Mouse (Mus musculus) forebrain, embryonic 11.5 days (tissue): Measurements from ENCODE around the gene Cdkl2. TPM values are rescaled to one million over a fixed set of nuclear protein-coding genes. Genes with fewer than 3 reads are reported as not detected.

Experiments used
- ATAC-seq: fragments of 200-750 bp; cut with Nextera tagmentation; replicated peaks from 2 replicates; pipeline ENCODE4 v1.8.0; 2017; ENCODE audit warnings: moderate TSS enrichment; ENCODE audit not compliant: low FRiP score
- DNase-seq: peaks from one replicate; pipeline ENCODE4 v3.0.0-alpha.2; 2017; ENCODE audit warnings: low spot score
- H3K27ac ChIP-seq: fragments of 300-500 bp; sonication (generic); 2 replicates; pipeline ENCODE4 v1.5.1; 2014; ENCODE audit warnings: low read depth, low read length
- H3K27me3 ChIP-seq: fragments of 300-500 bp; sonication (generic); 2 replicates; pipeline ENCODE4 v1.6.1; 2014; ENCODE audit warnings: mild to moderate bottlenecking, low read length, mixed read lengths; ENCODE audit not compliant: control insufficient read depth, insufficient read depth
- H3K36me3 ChIP-seq: fragments of 300-500 bp; sonication (generic); 2 replicates; pipeline ENCODE4 v1.6.1; 2014; ENCODE audit warnings: mild to moderate bottlenecking, low read length, moderate library complexity, mixed read lengths; ENCODE audit not compliant: control insufficient read depth, insufficient read depth
- H3K4me1 ChIP-seq: fragments of 300-500 bp; sonication (generic); replicated peaks from 2 replicates; pipeline ENCODE4 v1.6.1; 2014; ENCODE audit warnings: low read length, mixed read lengths; ENCODE audit not compliant: control insufficient read depth, insufficient read depth
- H3K4me2 ChIP-seq: fragments of 300-500 bp; sonication (generic); 2 replicates; pipeline ENCODE4 v1.6.1; 2014; ENCODE audit warnings: low read depth, mild to moderate bottlenecking, low read length, moderate library complexity, mixed read lengths; ENCODE audit not compliant: severe bottlenecking
- H3K4me3 ChIP-seq: fragments of 300-500 bp; sonication (generic); 2 replicates; pipeline ENCODE4 v1.5.1; 2014; ENCODE audit warnings: low read depth, low read length
- H3K9ac ChIP-seq: fragments of 300-500 bp; sonication (generic); 2 replicates; pipeline ENCODE4 v1.6.1; 2014; ENCODE audit warnings: low read length
- H3K9me3 ChIP-seq: fragments of 300-500 bp; sonication (generic); 2 replicates; pipeline ENCODE4 v1.6.1; 2016; ENCODE audit warnings: low read length, mixed read lengths; ENCODE audit not compliant: control insufficient read depth
- WGBS: fragments of 180-500 bp; shearing (Covaris S2); extraction: QIAGEN DNeasy Blood & Tissue Kit; methylation state at CpG from one replicate; pipeline ENCODE4 v1.1.7; 2014; 5-methylcytosine and 5-hydroxymethylcytosine counted together
- polyA plus RNA-seq: library from polyadenylated mRNA; unstranded; fragments of >200 nt; fragmentation: Nextera tagmentation; extraction: Ambion mirVana; gene quantifications from 2 replicates; pipeline ENCODE4 v1.2.1, GENCODE M21; 2014

Cdkl2 gene
- 0.56 and 0.68 TPM in 2 replicates for polyA plus RNA-seq

- H3K9me3 ChIP-seq, result no peaks in the 10 kb centered on the region
- peak within 1 kb of the TSS; percentile 60 for H3K4me3 ChIP-seq
- DNase-seq (no peak), ATAC-seq (no peak)
- peak within 1 kb of the TSS; percentile 96 for H3K4me2 ChIP-seq
- no peak within 1 kb of the TSS for H3K27ac ChIP-seq
- 76% methylated on average over 4 of the region's 4 CpGs for WGBS
- H3K4me1 ChIP-seq, result 0 out of 2 replicates have a peak, but pooled peaks cover 2% of the 10 kb centered on the region
- H3K27me3 ChIP-seq, result peaks cover 4% of the 10 kb centered on the region; the same call in 1 of the 2 replicates
- H3K36me3 ChIP-seq, result no peaks in the 10 kb centered on the region
- H3K9ac ChIP-seq, result 0 out of 2 replicates have a peak within 1 kb of the TSS, but pooled peaks have one; percentile 0
These were observed at the start of gene Cdkl2 for GRCm38 (mm10) chr5:92043783-92044182. TSS of gene Cdkl2 (minus strand) at chr5:92043883.

- no peak overlapping the region for H3K9ac ChIP-seq
- no peak overlapping the region for H3K4me3 ChIP-seq
- ATAC-seq (no peak), DNase-seq (no peak)
- H3K4me2 ChIP-seq, result no peak overlapping the region
- no peaks in the 10 kb centered on the region for H3K36me3 ChIP-seq
- no peaks in the 10 kb centered on the region for H3K27me3 ChIP-seq
- H3K4me1 ChIP-seq, result no peaks in the 10 kb centered on the region
- H3K9me3 ChIP-seq, result no peaks in the 10 kb centered on the region
- H3K27ac ChIP-seq, result no peak overlapping the region
- WGBS, result 92% methylated on average over 4 of the region's 4 CpGs
These were observed 43.8 kb upstream of the Cdkl2 start for GRCm38 (mm10) chr5:92087469-92087868.

DNA sequence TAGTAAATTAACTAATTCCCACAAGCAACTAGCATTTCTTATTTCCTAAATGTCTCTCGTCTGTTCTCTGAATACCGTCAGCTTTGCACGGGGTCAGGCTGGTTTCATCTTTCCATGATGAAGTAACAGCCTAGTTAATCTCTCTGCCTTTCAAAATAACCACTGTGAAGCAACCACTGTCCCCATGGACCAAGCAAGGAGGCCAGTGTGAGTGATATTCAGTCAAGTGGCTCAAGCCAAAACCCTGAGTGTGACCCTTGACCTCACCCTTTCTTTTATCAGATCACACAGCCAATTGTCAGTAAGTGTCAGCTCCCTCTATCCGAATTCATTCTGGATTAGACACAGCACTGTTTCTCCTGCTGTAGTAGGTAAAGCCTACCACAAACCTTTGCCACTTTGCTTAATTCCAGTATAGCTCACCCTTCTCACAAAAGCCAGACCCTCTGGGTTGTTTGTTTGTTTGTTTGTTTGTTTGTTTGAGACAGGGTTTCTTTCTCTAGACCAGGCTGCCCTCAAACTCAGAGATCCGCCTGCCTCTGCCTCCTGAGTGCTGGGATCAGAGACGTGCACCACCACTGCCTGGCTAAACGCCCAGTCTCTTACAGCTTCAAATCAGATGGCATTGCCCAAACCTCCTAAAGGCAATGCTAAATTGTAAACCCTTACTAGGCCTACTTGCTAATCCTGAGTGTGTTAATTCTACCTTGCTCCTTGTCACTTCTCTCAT lies 42.3 kb upstream of the Cdkl2 start:
- no peaks in the 10 kb centered on the region for H3K9me3 ChIP-seq
- no peak overlapping the region for H3K27ac ChIP-seq
- peaks cover 8% of the 10 kb centered on the region for H3K4me1 ChIP-seq
- no peak overlapping the region for H3K4me2 ChIP-seq
- no peak overlapping the region for H3K9ac ChIP-seq
- DNase-seq (no peak), ATAC-seq (no peak)
- H3K27me3 ChIP-seq, result no peaks in the 10 kb centered on the region
- no peaks in the 10 kb centered on the region for H3K36me3 ChIP-seq
- 83% methylated on average over 7 of the region's 7 CpGs for WGBS
- no peak overlapping the region for H3K4me3 ChIP-seq

DNA sequence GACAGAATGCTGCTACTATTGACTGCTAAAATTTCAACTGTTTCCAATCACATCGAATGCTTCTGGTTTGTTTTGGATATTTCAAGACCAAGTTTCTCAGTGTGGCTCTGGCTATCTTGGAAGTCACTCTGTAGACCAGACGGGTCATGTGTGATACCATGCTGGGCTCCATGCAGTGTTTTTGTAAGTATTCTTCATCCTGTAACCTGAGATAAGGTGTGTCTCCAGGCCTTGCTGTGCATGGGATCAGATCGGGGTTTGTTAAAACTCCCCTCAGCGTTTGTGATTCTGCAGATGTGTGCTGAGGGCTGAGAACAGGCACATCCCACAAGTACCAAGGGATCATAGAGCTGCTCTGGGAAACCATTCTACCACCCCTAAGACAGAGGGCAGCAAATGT lies 41.6 kb upstream of the Cdkl2 start:
- Histone ChIP-seq H3K4me1 (peaks cover 8% of the 10 kb centered on the region), H3K27me3 (no peaks in the 10 kb centered on the region), H3K36me3 (no peaks in the 10 kb centered on the region), H3K9ac (no peak overlapping the region), H3K4me2 (no peak overlapping the region), H3K27ac (no peak overlapping the region), H3K9me3 (no peaks in the 10 kb centered on the region), H3K4me3 (no peak overlapping the region)
- ATAC-seq (no peak), DNase-seq (no peak)
- 65% methylated on average over 4 of the region's 4 CpGs for WGBS

DNA sequence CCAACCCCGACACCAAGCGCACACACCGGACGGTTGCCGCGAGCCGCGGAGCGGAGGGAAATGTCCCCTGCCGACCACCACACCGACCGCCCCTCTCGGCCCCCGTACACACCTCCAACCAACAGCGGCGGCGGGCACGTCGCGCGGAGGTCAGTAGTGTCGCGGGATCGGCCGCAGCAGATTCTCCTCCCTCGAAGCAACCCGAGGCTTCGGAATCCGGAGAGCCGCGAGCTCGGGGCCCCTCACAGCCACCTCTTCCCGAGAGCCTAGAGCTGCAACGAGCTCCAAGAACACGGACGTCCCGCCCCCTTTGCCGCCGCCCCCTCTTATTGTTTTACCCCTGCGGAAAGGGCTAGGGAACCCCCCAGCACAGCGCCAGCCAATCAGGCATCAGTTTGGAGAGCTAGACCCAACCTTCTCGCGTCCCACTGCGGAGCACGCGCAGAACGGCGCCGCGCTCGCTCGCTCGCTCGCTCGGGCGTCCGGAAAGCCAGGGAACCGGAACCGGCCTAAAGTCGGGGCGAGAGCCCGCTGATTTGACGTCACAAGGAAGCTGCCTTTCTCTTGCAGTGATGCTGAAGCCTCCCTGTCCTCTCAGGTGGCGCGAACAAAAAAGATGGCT lies 39.8 kb upstream of the Cdkl2 start, which contains the start of gene G3bp2:
Gene G3bp2, minus strand, starts transcription at position 303 of the 622 bp plus-strand sequence.
- Histone ChIP-seq H3K36me3 (no peaks in the 10 kb centered on the region), H3K4me1 (peaks cover 9% of the 10 kb centered on the region), H3K27ac (peak within 1 kb of the TSS; percentile 97), H3K27me3 (no peaks in the 10 kb centered on the region), H3K9me3 (no peaks in the 10 kb centered on the region), H3K4me3 (peak within 1 kb of the TSS; percentile 90), H3K4me2 (peak within 1 kb of the TSS; percentile 58), H3K9ac (peak within 1 kb of the TSS; percentile 97)
- DNase-seq (peak; percentile 99), ATAC-seq (peak; percentile 98)
- WGBS, result under 1% methylated on average over 65 of the region's 65 CpGs

DNA sequence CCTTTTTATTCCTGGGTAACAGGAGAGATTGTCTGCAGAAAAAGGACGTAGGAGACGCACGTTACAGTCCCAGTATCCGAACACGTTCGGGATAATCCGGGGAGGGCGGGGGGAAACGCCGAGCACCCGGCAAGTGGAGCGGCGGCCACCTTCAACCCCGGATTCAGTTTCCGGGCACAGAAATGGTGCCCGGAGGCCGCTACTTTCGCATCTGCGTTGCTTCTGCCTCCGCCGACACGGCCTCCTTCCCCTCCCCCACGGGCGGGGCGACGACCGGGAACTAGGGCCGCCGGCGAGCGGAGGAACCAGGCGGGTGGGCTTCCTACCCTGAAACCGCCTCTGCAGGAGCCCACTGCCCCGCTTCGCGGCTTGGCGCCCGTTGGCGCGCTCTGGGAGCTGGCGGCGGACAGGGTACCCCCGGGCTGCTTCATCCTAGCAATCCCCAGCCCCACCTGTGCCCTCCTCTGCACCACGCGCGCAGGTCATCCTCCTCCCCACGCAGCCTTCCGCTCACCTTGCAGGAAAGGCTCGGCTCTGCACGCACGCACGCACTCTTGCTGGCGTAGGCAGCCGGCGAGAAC lies 39.2 kb upstream of the Cdkl2 start:
- Histone ChIP-seq H3K9me3 (no peaks in the 10 kb centered on the region), H3K9ac (peak overlapping the region; percentile 97), H3K27ac (peak overlapping the region; percentile 97), H3K4me1 (peaks cover 9% of the 10 kb centered on the region), H3K4me2 (peak overlapping the region; percentile 56), H3K27me3 (no peaks in the 10 kb centered on the region), H3K4me3 (peak overlapping the region; percentile 90), H3K36me3 (no peaks in the 10 kb centered on the region)
- ATAC-seq (peak; percentile 79), DNase-seq (peak; percentile 83)
- WGBS, result 1% methylated on average over 52 of the region's 55 CpGs

- Histone ChIP-seq H3K27me3 (no peaks in the 10 kb centered on the region), H3K27ac (no peak overlapping the region), H3K4me2 (peak overlapping the region; percentile 56; the same call in 1 of the 2 replicates), H3K36me3 (no peaks in the 10 kb centered on the region), H3K4me1 (peaks cover 9% of the 10 kb centered on the region), H3K4me3 (peak overlapping the region; percentile 90), H3K9ac (peak overlapping the region; percentile 97; the same call in 1 of the 2 replicates), H3K9me3 (no peaks in the 10 kb centered on the region)
- ATAC-seq (no peak), DNase-seq (no peak)
- WGBS, result 74% methylated on average over 3 of the region's 3 CpGs
These were observed 37.6 kb upstream of the Cdkl2 start for GRCm38 (mm10) chr5:92081326-92081725.

DNA sequence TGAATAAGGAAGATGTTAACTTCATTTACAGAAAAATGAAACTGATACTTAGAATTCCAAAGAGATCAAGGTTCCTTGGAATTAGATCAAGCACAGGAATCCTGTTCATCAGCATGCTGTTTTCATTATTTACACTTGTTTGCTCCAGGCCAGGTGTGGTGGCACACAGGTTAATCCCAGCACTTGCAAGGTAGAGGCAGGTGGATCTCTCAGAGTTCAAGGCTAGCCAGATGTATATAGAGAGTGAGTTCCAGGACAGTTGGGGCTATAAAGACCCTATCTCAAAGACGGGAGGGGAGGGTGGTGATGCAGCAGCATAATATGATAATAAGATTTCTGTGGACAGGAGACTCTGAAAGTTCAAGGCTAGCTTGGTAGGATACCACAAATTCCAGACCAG lies 36.7 kb upstream of the Cdkl2 start:
- DNase-seq (no peak), ATAC-seq (no peak)
- no peaks in the 10 kb centered on the region for H3K36me3 ChIP-seq
- H3K27ac ChIP-seq, result no peak overlapping the region
- no peaks in the 10 kb centered on the region for H3K9me3 ChIP-seq
- peaks cover 9% of the 10 kb centered on the region for H3K4me1 ChIP-seq
- H3K4me3 ChIP-seq, result no peak overlapping the region
- no peak overlapping the region for H3K9ac ChIP-seq
- WGBS, result 87% methylated on average over 1 of the region's 1 CpGs
- no peaks in the 10 kb centered on the region for H3K27me3 ChIP-seq
- no peak overlapping the region for H3K4me2 ChIP-seq
